Mouse (Mus musculus) ES-Bruce4 (cell line): ENCODE measurements around the gene Eif4enif1.

Experiments
- CTCF ChIP-seq: IDR thresholded peaks from one replicate; pipeline ENCODE4 v1.8.1; 2011; ENCODE audit warnings: low read depth, low read length
- EP300 ChIP-seq: IDR thresholded peaks from 2 replicates; pipeline ENCODE4 v1.6.1; 2011; ENCODE audit warnings: low read depth, low read length; ENCODE audit not compliant: insufficient read depth

DNA sequence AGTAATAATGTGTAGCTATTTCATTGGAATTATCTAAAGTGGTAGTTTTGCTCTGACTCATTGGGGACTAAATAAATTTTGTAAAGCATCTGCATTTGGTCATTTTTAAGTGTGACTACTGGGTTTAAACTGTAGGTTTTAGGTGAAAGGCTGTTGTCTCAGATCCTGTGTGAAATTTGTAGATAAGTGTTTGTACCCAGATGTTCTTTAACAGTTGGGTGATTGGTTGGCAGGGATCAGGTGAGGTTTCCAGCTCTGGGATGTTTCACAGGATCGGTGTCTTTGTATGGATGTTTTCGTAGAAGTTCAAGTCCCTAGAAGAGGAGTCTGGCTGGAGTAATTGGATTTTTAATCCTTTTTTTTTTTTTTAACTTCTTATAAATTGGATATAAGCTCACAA lies 1.6 kb downstream of the Eif4enif1 start:
- TF ChIP-seq EP300 (no peak), CTCF (no peak)
